Mouse (Mus musculus): ENCODE results near the gene Cd276.

- TF ChIP-seq EP300 (IDR thresholded peaks at IDR 0.05; ENCODE audit: insufficient read depth, low read depth, low read length) (no peak), CTCF (IDR thresholded peaks at IDR 0.05; ENCODE audit: low read depth, low read length) (no peak), POLR2A (IDR thresholded peaks at IDR 0.05; ENCODE audit: insufficient read depth, low read length) (no peak)
Observed at GRCm38 (mm10) chr9:58567682-58568081, 12.4 kb upstream of the Cd276 start.

Data from ES-Bruce4 (cell line).